Mouse (Mus musculus) retina, postnatal 7 days (tissue): ENCODE measurements around the gene Lsm10.

Experiments used
- DNase-seq: peaks from one replicate; pipeline ENCODE4 v3.0.0-alpha.2; 2012; ENCODE audit warnings: low read depth, low spot score

Lsm10 gene

GRCm38 (mm10) chr4:126118651-126119050, 22.2 kb downstream of the Lsm10 start:
- no peak for DNase-seq

GRCm38 (mm10) chr4:126119051-126119450, 22.6 kb downstream of the Lsm10 start:
- DNase-seq, result no peak

GRCm38 (mm10) chr4:126120052-126120451, 23.6 kb downstream of the Lsm10 start:
- no peak for DNase-seq

- DNase-seq, result no peak
These were observed 24.1 kb downstream of the Lsm10 start for GRCm38 (mm10) chr4:126120506-126120905.

DNA sequence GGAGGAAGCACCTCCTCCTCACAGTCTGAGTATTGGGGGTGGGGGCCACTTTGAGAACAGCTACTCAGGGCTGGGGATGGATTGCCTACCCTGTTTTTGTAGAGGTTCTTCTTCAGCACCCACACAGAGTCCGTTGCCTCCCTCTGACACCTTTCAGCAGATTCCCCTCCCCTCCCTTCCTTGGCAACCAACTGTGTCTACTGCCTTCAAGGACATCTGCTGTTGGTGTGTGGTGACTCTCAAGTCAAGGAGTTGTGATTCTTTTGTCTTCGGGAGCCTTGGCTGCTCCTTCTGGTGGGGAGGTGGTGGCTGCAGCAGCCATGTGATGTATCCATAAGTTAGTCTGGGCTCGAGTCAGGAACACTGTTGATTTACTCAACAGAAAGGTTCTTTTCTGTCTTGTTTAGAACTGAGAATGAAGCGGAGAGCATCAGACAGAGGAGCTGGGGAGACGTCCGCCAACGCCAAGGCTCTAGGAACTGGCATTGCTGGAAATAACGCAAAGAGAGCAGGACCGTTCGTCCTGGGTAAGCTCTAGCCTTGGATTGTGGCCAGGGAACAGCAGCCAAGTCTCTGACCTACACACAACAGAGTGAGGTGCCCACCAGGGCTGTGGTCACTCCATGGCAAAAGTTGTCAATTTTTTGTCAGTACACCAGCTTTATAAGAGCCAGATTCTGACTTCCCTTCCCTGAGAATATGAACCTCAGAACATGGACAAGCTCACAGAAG, 27.1 kb downstream of the Lsm10 start:
- DNase-seq, result no peak

DNA sequence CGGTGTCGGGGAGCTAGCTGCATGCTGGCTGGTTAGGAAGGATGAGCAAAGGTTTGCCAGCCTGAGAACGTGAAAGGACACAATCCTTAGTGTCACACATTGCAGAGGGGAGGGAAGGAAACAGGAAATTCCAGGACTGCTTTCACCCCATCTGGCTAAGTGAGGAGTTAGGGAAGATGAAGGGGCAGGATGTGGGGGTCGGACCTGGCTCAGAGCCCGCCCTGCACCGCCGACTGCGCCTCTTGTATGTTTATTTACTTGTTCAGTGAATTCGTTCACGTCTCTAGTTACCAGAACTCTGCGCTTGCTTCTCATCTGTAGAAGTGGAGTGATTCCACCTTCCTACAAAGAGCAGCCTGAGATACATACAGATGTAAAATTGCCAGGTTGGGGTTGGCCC, 34.1 kb downstream of the Lsm10 start:
- DNase-seq, result no peak

- no peak for DNase-seq
These were observed 35.1 kb downstream of the Lsm10 start for GRCm38 (mm10) chr4:126131290-126132121.

DNA sequence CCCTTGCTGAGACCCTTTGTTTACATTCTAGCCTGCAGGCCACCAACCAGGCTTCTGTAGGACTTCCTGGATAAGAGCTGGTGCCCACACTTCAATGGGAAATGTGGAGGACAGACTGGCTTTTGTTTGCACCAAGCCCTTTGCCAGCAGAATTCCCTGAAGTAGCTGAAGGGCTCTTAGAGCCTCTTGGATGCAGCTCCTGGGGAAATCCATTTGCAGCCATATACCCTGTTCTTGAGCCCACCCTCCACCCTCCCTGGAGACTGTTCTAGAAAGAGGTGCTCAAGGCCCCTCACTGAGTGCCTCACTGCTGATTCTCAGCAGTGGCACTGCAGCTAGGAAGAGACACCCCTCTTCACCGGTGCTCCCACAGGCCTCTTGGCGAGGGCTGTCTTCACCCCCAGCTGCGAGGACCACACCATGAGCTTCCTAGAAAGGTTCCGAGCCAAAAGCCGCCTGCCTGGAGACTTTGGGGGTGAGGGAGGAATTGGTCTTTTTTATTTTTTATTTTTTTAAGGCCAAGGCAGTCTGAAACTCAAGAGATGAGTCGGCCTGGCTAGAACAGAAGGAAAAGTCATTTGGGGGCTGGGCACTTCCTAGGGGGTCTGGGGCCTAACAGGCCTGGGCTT, 36.3 kb downstream of the Lsm10 start:
- no peak for DNase-seq

- no peak for DNase-seq
These were observed 37.8 kb downstream of the Lsm10 start for GRCm38 (mm10) chr4:126134236-126134635.

DNA sequence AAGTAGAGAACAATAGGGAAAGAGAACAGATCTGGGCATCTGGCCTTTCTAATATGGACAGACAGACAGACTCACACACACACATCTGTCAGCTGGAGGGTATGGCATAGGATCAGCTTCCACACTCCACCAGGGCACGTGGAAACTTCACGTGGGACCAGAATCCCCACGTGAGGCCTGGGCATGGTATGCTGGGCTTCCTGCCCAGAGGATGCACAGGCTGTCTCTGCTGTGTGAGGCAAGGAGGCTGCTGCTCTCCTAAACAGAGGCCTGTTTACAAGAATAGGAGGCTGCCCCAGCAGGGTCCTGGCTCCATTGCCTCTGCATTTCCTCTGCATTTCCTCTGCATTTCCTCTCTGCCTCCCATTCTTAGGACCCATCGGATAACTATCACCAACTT, 38.2 kb downstream of the Lsm10 start:
- no peak for DNase-seq

DNA sequence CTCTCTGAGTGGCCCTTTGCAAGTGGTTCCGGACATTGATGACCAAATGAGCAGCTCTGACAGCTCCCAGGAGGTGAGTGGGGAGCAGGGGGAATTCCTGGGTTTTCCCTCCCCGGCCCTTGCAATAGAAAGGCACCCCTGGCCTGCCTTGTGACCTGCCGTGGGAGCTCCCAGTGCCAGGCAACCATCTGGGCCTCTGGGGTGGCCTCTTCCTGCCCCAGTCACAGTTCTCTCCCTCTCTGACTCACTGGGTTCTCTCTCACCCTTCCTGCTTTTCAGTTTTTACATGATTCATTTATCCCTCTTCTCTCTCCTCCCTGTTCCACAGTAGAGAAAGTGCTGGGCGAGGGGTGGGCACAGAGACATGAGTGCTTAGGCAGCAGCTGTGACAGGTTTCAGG, 41.4 kb downstream of the Lsm10 start:
- DNase-seq, result no peak

- no peak for DNase-seq
These were observed 44.6 kb downstream of the Lsm10 start for GRCm38 (mm10) chr4:126141021-126141420.

DNA sequence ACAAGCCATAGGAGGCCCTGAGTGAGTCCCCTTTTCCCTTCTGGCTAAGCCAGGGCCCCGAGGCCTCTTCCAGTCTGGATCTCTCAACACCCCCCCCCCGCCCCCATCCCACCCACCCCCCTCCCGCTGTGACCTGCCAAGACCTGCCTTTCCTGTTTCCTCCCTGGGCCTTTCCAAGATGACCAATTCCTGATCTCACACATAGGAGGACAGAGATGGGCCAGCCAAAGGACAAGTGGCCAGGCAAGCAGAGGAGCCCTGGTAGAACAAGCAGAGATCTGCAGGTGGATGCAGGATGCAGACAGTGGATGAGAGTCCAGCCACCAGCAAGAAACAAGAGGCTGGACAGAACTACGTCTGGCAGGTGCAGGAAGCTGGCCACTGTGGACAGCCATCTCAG, 49.0 kb downstream of the Lsm10 start:
- DNase-seq, result no peak

- DNase-seq, result no peak
These were observed 50.6 kb downstream of the Lsm10 start for GRCm38 (mm10) chr4:126146974-126147532.

GRCm38 (mm10) chr4:126147533-126148160, 51.2 kb downstream of the Lsm10 start, which contains the start of gene Eva1b:
Gene Eva1b (plus strand): TSS chr4:126147744.
- no peak for DNase-seq
